Mouse (Mus musculus) brain, embryonic 14.5 days (tissue): Measurements from ENCODE around the gene Sertad4. TPM values are rescaled to one million over a fixed set of nuclear protein-coding genes. Genes with fewer than 3 reads are reported as not detected.

ENCODE experiments used
- DNase-seq: peaks from one replicate; pipeline ENCODE4 v3.0.0-alpha.2; 2011; ENCODE audit warnings: low read depth
- CTCF ChIP-seq: fragments of 200-500 bp; IDR thresholded peaks from 2 replicates; pipeline ENCODE4 v1.5.1; 2012; ENCODE audit warnings: inconsistent platforms, mild to moderate bottlenecking, moderate library complexity, borderline replicate concordance; ENCODE audit not compliant: insufficient read depth, insufficient read length; ENCODE audit errors: extremely low read depth
- POLR2A ChIP-seq: fragments of 200-500 bp; IDR thresholded peaks from 2 replicates; pipeline ENCODE4 v1.6.1; 2012; ENCODE audit warnings: mild to moderate bottlenecking, inconsistent platforms, borderline replicate concordance; ENCODE audit not compliant: poor library complexity, insufficient read depth, insufficient read length, severe bottlenecking; ENCODE audit errors: extremely low read depth
- polyA plus RNA-seq: library from polyadenylated mRNA; depleted of rRNA; stranded (reverse); fragments of >200 nt; gene quantifications from 2 replicates; pipeline ENCODE4 v1.2.3, GENCODE M21; 2012; rRNA removed

Gene Sertad4
- polyA plus RNA-seq, 1 experiment, result 38.7 TPM

GRCm38 (mm10) chr1:192799165-192799991 is 56.2 kb downstream of the Sertad4 start:
- TF ChIP-seq CTCF, result no peak
- TF ChIP-seq POLR2A, result no peak
- DNase-seq, result peak; percentile 87

DNA sequence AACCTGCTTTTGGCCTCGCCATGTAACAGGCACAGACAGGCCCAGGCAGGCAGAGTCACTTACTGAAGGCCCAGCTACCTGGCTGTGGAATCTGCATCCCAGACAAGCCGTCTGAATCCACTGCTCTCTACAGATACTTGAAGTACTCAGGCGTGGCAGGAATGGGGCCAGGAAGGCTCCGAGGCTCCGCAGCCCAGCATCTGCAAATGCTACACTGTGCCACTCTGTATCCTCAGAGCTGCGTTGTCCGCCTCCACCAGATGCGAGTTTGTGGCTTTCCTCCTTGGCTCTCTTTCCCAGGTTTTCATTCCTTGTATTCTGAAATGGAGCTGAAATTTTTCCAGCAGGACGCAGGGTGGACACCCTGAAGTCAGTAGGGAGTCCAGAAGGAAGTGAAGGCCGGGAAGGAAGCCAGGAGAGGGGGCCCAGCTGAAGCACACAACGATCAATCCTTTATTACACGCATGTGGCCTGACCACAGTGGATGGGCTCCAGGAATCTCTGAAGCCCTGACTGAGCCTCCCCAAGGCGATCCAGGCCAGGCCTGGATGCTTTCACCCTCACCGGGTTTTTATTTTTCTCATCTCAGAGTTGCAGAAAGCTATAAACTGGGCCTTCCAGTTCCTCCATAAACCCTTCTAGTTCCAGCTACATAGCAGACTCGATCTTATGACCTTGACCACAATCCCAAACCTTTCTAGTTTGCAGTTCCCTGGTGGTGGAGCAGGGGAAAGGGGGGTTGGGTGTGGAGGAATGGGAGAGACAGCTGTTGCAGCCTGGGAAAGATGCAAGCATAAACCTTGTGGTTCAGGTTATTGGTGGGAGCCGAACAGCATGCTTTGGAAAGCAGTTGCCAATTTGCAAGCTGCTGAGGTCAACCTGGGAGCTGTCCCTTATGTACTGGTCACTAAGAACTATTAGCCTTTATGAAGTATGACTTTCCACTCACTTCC is 57.1 kb downstream of the Sertad4 start:
- no peak for DNase-seq
- TF ChIP-seq POLR2A, result no peak
- no peak for TF ChIP-seq CTCF

DNA sequence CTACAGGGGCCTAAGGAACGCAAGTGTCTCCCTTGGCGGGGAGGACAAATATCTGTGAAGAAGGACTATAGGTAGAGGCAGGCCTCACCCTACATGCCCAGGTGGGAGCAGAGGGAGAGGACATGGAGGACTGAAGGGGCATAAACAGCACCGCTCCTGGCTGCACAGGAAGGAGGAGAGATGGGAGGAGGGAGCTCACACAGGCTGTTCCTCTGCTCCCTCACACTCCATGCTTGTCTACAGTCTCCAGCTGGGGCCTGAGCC is 58.6 kb downstream of the Sertad4 start:
- no peak for DNase-seq
- no peak for TF ChIP-seq POLR2A
- no peak for TF ChIP-seq CTCF

- DNase-seq, result peak; percentile 76
- TF ChIP-seq POLR2A (no peak), CTCF (no peak)
Observed at GRCm38 (mm10) chr1:192796201-192797010, 59.1 kb downstream of the Sertad4 start.

- no peak for DNase-seq
- TF ChIP-seq POLR2A (no peak), CTCF (no peak)
Observed at GRCm38 (mm10) chr1:192794957-192795745, 60.4 kb downstream of the Sertad4 start.

Other genes with a start within 250 kb of the Sertad4 start
- 3.8 TPM in 2 replicates for gene Hhat, start 84.5 kb downstream of the Sertad4 start, polyA plus RNA-seq
- gene Syt14, start 180.0 kb upstream of the Sertad4 start, polyA plus RNA-seq, result 6.6 and 10.3 TPM in 2 replicates